Mouse (Mus musculus) hindbrain, embryonic 13.5 days (tissue): Measurements from ENCODE around the gene Cyp2d10. TPM values are rescaled to one million over a fixed set of nuclear protein-coding genes. Genes with fewer than 3 reads are reported as not detected.
"Not testable (repeated sequence)": the region's sequence is repeated elsewhere in the genome, so short reads cannot be mapped to it uniquely, and the experiment has no call there.

Experiments used
- ATAC-seq: fragments of 200-750 bp; cut with Nextera tagmentation; 2 replicates; pipeline ENCODE4 v1.8.0; 2017; ENCODE audit warnings: moderate TSS enrichment; ENCODE audit not compliant: low FRiP score
- H3K27ac ChIP-seq: fragments of 300-500 bp; sonication (generic); 2 replicates; pipeline ENCODE4 v1.5.1; 2015; ENCODE audit warnings: inconsistent platforms, mild to moderate bottlenecking, moderate library complexity
- H3K27me3 ChIP-seq: fragments of 300-500 bp; sonication (generic); 2 replicates; pipeline ENCODE4 v1.6.1; 2015; ENCODE audit warnings: mild to moderate bottlenecking, inconsistent platforms
- H3K36me3 ChIP-seq: fragments of 300-500 bp; sonication (generic); 2 replicates; pipeline ENCODE4 v1.6.1; 2015; ENCODE audit warnings: mild to moderate bottlenecking, inconsistent platforms
- H3K4me1 ChIP-seq: fragments of 300-500 bp; sonication (generic); replicated peaks from 2 replicates; pipeline ENCODE4 v1.6.1; 2015; ENCODE audit warnings: inconsistent platforms
- H3K4me2 ChIP-seq: fragments of 300-500 bp; sonication (generic); 2 replicates; pipeline ENCODE4 v1.6.1; 2015; ENCODE audit warnings: inconsistent platforms, mild to moderate bottlenecking, moderate library complexity
- H3K4me3 ChIP-seq: fragments of 300-500 bp; sonication (generic); 2 replicates; pipeline ENCODE4 v1.5.1; 2015; ENCODE audit warnings: mild to moderate bottlenecking, inconsistent platforms
- H3K9ac ChIP-seq: fragments of 300-500 bp; sonication (generic); 2 replicates; pipeline ENCODE4 v1.6.1; 2015; ENCODE audit warnings: mild to moderate bottlenecking, inconsistent platforms
- H3K9me3 ChIP-seq: fragments of 300-500 bp; sonication (generic); 2 replicates; pipeline ENCODE4 v1.6.1; 2016; ENCODE audit warnings: inconsistent platforms
- WGBS: fragments of 180-500 bp; shearing (Covaris S2); methylation state at CpG from one replicate; pipeline ENCODE4 v1.1.7; 2015; 5-methylcytosine and 5-hydroxymethylcytosine counted together
- polyA plus RNA-seq: library from polyadenylated mRNA; unstranded; fragments of >200 nt; fragmentation: Nextera tagmentation; extraction: Ambion mirVana; gene quantifications from 2 replicates; pipeline ENCODE4 v1.2.1, GENCODE M21; 2015

Cyp2d10 gene
- polyA plus RNA-seq, 1 experiment from 2014 or later = not detected

DNA sequence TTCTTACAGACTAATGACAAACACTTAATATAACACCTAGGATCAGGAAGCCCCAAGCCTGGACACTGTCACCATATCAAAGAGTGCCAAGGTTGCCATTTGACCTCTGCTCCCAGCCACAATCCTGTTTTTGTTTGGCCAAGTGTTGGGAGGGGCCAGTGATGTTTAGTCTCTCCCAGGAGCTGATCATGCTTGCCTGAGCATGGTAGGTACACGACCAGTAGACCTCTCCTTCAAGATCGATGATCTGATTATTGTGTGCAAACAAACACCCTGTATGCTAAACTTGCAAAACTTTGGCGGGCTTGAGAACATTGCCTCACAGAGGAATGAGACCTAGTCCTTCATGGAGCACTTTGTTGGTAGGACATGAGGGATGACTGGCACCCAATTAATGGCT lies 16.5 kb upstream of the Cyp2d10 start:
- H3K4me1 ChIP-seq = no peaks in the 10 kb centered on the region
- no peak overlapping the region for H3K4me3 ChIP-seq
- ATAC-seq = no peak
- no peak overlapping the region for H3K4me2 ChIP-seq
- no peaks in the 10 kb centered on the region for H3K36me3 ChIP-seq
- no peaks in the 10 kb centered on the region for H3K9me3 ChIP-seq
- H3K27ac ChIP-seq = no peak overlapping the region
- whole genome bisulfite sequencing = 85% methylated on average over 3 of the region's 3 CpGs
- no peak overlapping the region for H3K9ac ChIP-seq
- H3K27me3 ChIP-seq = no peaks in the 10 kb centered on the region

DNA sequence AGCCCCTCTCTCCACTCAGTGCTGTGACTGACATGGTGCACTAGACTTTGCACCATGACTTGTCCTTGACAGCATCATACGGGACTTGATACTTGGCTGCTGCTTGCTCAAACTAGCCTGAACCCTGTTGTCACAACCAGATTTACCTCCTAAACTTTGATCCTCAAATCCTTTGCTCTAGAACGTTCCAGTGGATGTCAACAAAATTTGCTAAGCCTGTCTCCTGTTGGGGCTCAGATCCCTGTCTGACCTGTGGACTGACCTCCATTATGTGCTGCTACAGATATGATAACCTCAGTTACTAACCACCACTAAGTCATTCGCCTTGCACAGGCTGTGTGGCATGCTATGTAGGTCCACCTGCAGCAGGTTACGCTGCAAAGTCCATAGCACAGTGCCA lies 15.9 kb upstream of the Cyp2d10 start:
- Histone ChIP-seq H3K9me3 (no peaks in the 10 kb centered on the region), H3K36me3 (no peaks in the 10 kb centered on the region), H3K27ac (no peak overlapping the region), H3K9ac (no peak overlapping the region), H3K4me2 (no peak overlapping the region), H3K4me1 (no peaks in the 10 kb centered on the region), H3K4me3 (no peak overlapping the region), H3K27me3 (no peaks in the 10 kb centered on the region)
- ATAC-seq = no peak
- WGBS = 80% methylated on average over 4 of the region's 4 CpGs

DNA sequence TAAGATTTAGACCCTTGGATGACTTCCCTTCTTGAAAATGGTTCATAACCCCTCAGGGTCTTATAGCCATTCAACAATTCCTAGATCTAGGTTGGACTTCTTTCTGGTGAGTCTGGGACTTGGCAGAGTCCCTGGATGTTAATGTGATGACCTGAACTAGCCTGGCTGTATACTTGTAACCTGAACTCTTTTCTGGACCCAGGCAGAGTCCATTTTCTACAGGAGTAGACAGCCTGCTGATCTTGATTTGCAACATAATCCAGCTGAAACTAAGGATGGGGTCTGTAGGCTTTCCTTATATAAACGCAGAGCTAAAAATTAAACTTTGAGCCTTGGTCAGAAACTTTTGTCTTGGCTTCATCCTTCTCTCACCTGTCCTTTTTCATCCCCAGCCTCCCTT lies 11.6 kb upstream of the Cyp2d10 start:
- ATAC-seq = no peak
- Histone ChIP-seq H3K9me3 (no peaks in the 10 kb centered on the region), H3K27me3 (no peaks in the 10 kb centered on the region), H3K36me3 (no peaks in the 10 kb centered on the region), H3K9ac (no peak overlapping the region), H3K27ac (no peak overlapping the region), H3K4me1 (peaks cover 14% of the 10 kb centered on the region), H3K4me2 (no peak overlapping the region), H3K4me3 (no peak overlapping the region)
- WGBS = 79% methylated on average over 1 of the region's 1 CpGs

DNA sequence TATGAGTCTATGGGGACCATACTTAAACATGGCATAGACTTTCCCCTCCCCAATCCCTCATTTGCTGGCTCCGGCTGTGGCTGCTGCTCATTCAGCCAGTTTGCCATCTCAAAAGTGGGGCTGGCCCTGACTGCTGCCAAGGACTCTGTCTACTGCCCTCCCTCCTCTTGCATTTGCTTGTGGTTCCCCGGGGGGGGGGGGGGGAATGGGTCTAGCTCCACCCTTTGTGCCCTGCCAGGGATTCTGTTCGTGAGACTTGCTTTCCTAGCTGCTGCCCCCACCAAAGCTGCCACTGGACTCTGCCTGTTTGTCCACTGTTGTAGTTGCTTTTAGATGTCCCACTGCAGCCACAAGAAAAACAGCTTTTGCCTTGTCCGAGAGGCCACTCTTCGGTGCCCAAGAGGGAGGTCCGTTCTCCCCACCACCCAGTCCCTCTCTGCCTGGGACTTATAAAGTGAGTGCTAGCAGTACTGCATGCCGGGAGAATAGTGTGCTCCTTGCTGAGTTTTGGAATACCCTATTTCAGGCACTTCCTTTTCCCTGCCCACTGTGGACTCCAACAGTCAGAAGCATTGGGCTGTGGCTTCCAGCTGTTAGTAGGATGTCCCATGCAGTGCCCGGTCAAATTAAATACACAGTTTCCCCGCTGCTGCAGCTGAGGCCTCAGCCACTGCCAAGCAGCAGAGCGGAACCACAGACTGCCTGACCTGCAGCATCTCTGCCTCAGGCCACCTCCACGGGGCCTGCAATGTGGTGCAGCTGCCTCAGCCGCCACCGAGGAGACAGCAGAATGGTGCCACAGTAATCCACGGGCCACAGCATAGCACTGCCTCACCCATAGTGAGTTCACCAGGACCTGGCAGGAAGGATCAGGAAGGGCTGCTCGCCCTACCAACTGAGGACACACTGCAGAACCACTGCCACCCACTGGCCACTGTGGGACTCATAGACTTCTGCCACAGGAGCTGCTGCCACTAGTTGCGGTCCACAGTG lies 10.1 kb upstream of the Cyp2d10 start:
- H3K27me3 ChIP-seq = no peaks in the 10 kb centered on the region
- H3K4me1 ChIP-seq = peaks cover 14% of the 10 kb centered on the region
- 0 out of 2 replicates have a peak overlapping the region, but pooled peaks have one; percentile 35 for H3K9ac ChIP-seq
- no peaks in the 10 kb centered on the region for H3K9me3 ChIP-seq
- peak overlapping the region; percentile 9; the same call in 1 of the 2 replicates for H3K4me3 ChIP-seq
- H3K36me3 ChIP-seq = no peaks in the 10 kb centered on the region
- peak; percentile 72 for ATAC-seq
- peak overlapping the region; percentile 37 for H3K4me2 ChIP-seq
- H3K27ac ChIP-seq = 0 out of 2 replicates have a peak overlapping the region, but pooled peaks have one; percentile 19
- 19% methylated on average over 16 of the region's 16 CpGs for WGBS

DNA sequence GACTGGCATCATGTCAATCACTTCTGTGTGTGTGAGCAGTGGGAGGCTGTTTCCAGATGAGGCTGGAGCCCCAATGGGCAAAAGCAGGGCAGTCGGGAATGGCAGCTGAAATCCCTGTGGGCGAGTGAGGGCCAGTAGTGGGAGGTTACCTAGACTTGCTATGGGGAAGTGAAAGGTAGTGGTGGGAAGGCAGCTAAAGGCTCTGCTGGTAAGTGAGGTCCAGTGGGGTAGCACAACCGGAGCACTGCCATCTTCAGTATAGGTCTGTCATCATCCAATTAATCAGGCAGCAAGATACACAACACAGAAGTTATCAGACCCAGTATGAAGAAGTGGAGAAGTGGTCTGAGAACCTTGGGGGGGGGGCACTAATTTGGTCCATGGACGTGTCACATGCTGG lies 541 bp upstream of the Cyp2d10 start:
- H3K4me1 ChIP-seq = no peaks in the 10 kb centered on the region
- no peak overlapping the region for H3K9ac ChIP-seq
- no peak overlapping the region for H3K4me2 ChIP-seq
- H3K27ac ChIP-seq = no peak overlapping the region
- no peaks in the 10 kb centered on the region for H3K9me3 ChIP-seq
- WGBS = 82% methylated on average over 4 of the region's 4 CpGs
- H3K27me3 ChIP-seq = no peaks in the 10 kb centered on the region
- H3K36me3 ChIP-seq = no peaks in the 10 kb centered on the region
- no peak for ATAC-seq
- no peak overlapping the region for H3K4me3 ChIP-seq

DNA sequence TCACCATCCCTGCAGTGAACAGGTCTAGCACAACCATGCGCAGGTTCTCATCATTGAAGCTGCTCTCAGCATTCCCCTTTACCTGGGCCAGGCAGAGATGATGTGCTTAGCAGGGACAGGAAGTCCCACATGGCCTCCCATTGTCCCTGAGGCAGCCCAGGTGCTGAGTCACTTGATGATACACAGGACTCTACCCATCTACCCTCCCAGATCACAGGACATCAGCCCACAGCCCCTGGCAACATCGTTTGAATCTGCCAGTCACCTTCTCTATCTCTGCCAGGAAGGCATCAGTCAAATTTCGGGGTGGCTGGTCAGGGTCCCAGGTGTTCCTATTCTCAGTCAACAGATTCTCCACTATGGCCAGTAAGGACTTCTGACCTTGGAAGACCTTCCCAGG lies 2.8 kb downstream of the Cyp2d10 start:
- Histone ChIP-seq H3K4me1 (no peaks in the 10 kb centered on the region), H3K27me3 (no peaks in the 10 kb centered on the region), H3K9me3 (no peaks in the 10 kb centered on the region), H3K4me3 (no peak overlapping the region), H3K9ac (no peak overlapping the region), H3K4me2 (no peak overlapping the region), H3K27ac (no peak overlapping the region), H3K36me3 (no peaks in the 10 kb centered on the region)
- WGBS = 94% methylated on average over 3 of the region's 3 CpGs
- ATAC-seq = no peak

DNA sequence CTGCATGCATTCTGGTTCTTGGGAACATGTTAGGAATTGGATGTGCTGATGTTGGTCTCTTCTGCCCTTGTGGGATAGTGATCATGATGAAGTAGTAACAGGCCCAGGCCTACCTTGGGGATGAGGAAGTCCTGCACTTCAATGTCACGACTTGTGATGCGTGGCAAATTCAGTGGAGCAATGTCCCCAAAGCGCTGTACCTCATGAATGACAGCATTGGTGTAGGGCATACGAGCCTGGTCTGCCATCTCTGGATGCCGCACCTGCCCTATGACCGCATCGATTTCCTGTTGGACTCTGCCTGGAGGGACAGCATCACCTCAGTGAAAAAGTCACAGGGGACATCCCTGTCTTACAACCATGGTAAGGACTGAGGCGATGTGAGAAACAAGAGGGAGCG lies 3.4 kb downstream of the Cyp2d10 start:
- no peak overlapping the region for H3K27ac ChIP-seq
- 97% methylated on average over 9 of the region's 9 CpGs for WGBS
- H3K9me3 ChIP-seq = no peaks in the 10 kb centered on the region
- H3K4me3 ChIP-seq = no peak overlapping the region
- H3K27me3 ChIP-seq = no peaks in the 10 kb centered on the region
- no peaks in the 10 kb centered on the region for H3K4me1 ChIP-seq
- H3K9ac ChIP-seq = no peak overlapping the region
- H3K36me3 ChIP-seq = no peaks in the 10 kb centered on the region
- no peak for ATAC-seq
- H3K4me2 ChIP-seq = no peak overlapping the region

DNA sequence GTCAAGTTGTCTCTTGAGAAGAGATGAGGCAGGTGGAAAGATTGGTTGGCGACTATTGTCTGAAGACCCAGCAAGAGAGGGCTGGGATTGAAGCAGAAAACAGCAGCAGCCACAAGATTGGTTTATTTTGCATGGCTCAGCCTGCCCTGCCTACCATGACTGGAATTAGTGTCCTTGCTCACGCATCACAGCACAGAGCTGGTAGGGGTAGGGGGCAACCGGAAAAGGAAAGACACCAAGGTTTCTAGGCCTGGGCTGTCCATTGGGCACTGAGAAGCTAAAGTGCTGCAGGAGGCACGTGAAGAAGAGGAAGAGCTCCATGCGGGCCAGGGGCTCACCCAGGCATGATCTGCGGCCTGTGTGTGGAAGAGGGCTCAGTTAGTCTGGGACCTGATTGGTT lies 4.3 kb downstream of the Cyp2d10 start:
- Histone ChIP-seq H3K9ac (no peak overlapping the region), H3K36me3 (no peaks in the 10 kb centered on the region), H3K27ac (no peak overlapping the region), H3K4me3 (no peak overlapping the region), H3K4me1 (no peaks in the 10 kb centered on the region), H3K27me3 (no peaks in the 10 kb centered on the region), H3K4me2 (no peak overlapping the region), H3K9me3 (no peaks in the 10 kb centered on the region)
- no peak for ATAC-seq
- 84% methylated on average over 6 of the region's 6 CpGs for WGBS

DNA sequence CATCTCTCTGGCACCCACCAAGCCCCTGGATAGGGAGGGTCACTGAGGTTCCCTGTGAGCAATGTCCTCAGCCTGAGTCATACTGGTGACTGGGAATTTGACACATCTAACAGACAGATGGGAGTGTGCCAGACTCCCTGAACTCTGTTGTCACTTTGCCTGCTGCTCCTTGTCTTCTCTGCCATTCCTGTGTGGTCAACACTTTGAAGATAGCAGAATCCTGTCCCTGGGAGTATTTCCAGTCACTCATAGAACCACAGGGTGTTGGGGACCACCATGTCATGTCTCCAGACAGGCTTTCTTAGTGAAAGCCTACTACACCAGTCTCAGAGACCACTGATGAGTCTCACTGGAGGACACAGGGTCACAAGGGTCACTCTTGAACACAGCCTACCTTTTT lies 4.9 kb downstream of the Cyp2d10 start:
- no peaks in the 10 kb centered on the region for H3K4me1 ChIP-seq
- H3K36me3 ChIP-seq = no peaks in the 10 kb centered on the region
- no peaks in the 10 kb centered on the region for H3K9me3 ChIP-seq
- no peak overlapping the region for H3K9ac ChIP-seq
- ATAC-seq = no peak
- no peaks in the 10 kb centered on the region for H3K27me3 ChIP-seq
- H3K27ac ChIP-seq = no peak overlapping the region
- H3K4me3 ChIP-seq = no peak overlapping the region
- H3K4me2 ChIP-seq = no peak overlapping the region

DNA sequence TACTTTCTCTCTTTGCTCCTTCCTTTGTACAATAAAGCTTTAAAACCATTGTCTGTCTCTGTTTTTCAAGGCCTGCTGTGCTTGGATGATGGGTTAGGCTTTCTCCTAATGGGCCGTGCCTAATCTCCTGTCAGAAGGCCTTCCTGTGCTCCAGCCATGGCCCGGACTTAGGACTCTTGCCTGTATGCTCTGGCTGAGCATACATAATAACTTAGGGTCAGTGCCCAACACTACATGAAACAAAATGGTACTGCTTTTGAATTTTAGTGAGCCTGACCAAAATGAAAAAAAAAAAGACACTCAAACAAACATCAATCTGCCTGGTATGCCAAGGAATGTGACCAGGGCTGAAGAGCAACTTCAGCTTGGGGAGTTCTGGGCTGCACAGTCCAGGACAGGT lies 5.5 kb downstream of the Cyp2d10 start:
- 23% methylated on average over 2 of the region's 2 CpGs for WGBS
- H3K27me3 ChIP-seq = no peaks in the 10 kb centered on the region
- no peak overlapping the region for H3K27ac ChIP-seq
- H3K9ac ChIP-seq = no peak overlapping the region
- no peaks in the 10 kb centered on the region for H3K9me3 ChIP-seq
- H3K4me3 ChIP-seq = no peak overlapping the region
- H3K4me1 ChIP-seq = no peaks in the 10 kb centered on the region
- no peaks in the 10 kb centered on the region for H3K36me3 ChIP-seq
- H3K4me2 ChIP-seq = no peak overlapping the region
- no peak for ATAC-seq

DNA sequence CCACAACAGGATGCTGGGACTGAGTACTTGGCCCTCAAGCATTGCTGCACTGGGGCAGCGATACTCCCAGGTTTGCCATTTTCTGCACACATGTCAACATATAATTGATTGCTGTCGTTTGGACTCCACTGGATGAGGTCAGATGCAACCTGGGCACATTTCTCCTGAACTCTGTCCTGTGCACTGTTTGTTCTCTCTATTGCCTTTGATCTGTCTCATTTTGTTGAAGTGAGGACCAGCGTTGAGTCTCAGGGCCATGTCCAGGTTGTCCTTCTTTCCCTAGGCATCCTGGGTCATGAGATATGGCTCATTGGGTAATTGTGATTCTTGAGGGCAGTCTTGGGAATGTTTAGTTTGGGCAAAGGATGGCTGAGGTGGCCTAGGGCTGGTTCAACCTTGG lies 11.0 kb downstream of the Cyp2d10 start:
- 90% methylated on average over 3 of the region's 3 CpGs for WGBS
- ATAC-seq, H3K27ac ChIP-seq, H3K36me3 ChIP-seq, H3K9ac ChIP-seq, H3K4me1 ChIP-seq, H3K9me3 ChIP-seq, H3K4me3 ChIP-seq, H3K4me2 ChIP-seq, H3K27me3 ChIP-seq: not testable (repeated sequence)

DNA sequence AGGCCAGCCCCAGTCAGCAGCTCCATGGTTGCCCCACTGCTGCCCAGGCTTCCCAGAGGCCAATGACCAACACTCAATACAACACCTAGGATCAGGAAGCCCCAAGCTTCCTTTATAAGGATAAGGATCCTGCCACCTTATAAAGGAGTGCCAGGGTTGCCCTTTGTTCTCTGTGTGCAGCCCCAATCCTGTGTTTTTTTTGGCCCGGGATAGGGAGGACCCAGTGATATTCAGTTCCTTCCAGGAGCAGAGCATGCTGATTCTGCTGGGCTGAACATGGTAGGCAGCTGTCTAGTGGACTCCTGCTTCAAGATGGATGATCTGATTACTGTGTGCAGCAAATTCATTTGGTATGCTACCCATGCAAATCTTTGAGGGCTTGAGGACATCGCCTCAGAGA lies 13.1 kb downstream of the Cyp2d10 start, which contains the start of gene Cyp2d11:
Gene Cyp2d11 (minus strand): TSS at position 101 of the 400 bp plus-strand sequence.
- H3K9ac ChIP-seq, H3K27ac ChIP-seq, H3K36me3 ChIP-seq, H3K27me3 ChIP-seq, H3K4me2 ChIP-seq, H3K4me1 ChIP-seq, H3K9me3 ChIP-seq, H3K4me3 ChIP-seq, ATAC-seq: not testable (repeated sequence)
- 91% methylated on average over 2 of the region's 2 CpGs for WGBS

DNA sequence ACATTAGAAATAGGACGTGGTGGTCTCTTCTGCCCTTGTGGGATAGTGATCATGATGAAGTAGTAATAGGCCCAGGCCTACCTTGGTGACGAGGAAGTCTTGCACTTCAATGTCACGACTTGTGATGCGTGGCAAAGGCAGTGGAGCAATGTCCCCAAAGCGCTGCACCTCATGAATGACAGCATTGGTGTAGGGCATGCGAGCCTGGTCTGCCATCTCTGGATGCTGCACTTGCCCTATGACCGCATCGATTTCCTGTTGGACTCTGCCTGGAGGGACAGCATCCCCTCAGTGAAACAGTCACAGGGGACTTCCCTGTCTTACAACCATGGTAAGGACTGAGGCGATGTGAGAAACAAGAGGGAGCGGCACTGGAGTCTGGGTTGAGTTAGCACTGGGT lies 17.1 kb downstream of the Cyp2d10 start:
- H3K36me3 ChIP-seq, H3K9me3 ChIP-seq, H3K4me1 ChIP-seq, H3K4me2 ChIP-seq, ATAC-seq, H3K4me3 ChIP-seq, H3K27ac ChIP-seq, H3K9ac ChIP-seq, H3K27me3 ChIP-seq: not testable (repeated sequence)
- 93% methylated on average over 10 of the region's 10 CpGs for WGBS
